Mouse (Mus musculus): ENCODE results near the gene Slc16a11. TPM values are rescaled to one million over a fixed set of nuclear protein-coding genes. Genes with fewer than 3 reads are reported as not detected.

Gene Slc16a11
- polyA plus RNA-seq, 1 experiment from 2014 or later, result 0.50 TPM

DNA sequence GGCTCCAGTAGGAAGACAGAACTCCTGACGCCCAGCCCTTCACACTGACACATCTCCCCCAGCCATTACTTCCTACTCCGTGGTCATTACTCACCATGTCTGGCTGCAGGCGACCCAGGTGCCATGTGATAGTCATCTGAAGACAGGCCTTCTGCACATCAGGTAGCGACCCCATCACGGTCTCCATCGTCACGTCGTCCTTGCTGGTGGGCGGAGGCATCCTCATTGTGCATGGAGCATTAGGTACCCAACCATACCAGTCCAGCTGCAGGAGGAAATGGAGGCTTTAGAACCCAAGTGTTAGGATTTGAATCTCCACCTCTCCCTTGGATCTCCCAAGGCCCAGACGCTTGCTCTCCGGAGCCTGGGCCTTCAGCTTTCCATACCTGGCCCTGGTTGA lies 30.0 kb downstream of the Slc16a11 start:
- no peak for DNase-seq (ENCODE audit: low spot score)
- WGBS, result 64% methylated on average over 11 of the region's 11 CpGs

GRCm38 (mm10) chr11:70247136-70247845 lies 34.7 kb downstream of the Slc16a11 start:
- DNase-seq (ENCODE audit: low spot score), result no peak
- Histone ChIP-seq H3K36me3 (ENCODE audit: control insufficient read depth, insufficient read depth, low read length) (no peaks in the 10 kb centered on the region), H3K4me2 (ENCODE audit: low read depth) (no peak overlapping the region), H3K9me3 (ENCODE audit: control insufficient read depth, low read length) (no peaks in the 10 kb centered on the region), H3K27me3 (ENCODE audit: control insufficient read depth, insufficient read depth, low read length) (peaks cover 3% of the 10 kb centered on the region; the same call in 1 of the 2 replicates), H3K27ac (ENCODE audit: low read depth, low read length) (no peak overlapping the region), H3K9ac (ENCODE audit: low read length) (no peak overlapping the region), H3K4me3 (ENCODE audit: low read depth, low read length) (no peak overlapping the region), H3K4me1 (ENCODE audit: control insufficient read depth, insufficient read depth, low read length) (no peaks in the 10 kb centered on the region)
- ATAC-seq (ENCODE audit: insufficient read depth, low FRiP score, low TSS enrichment), result no peak
- WGBS, result 53% methylated on average over 9 of the region's 9 CpGs

More for the DNA sequence above, 30.0 kb downstream of the Slc16a11 start:
- H3K4me2 ChIP-seq (ENCODE audit: low read depth), result no peak overlapping the region
- no peaks in the 10 kb centered on the region for H3K36me3 ChIP-seq (ENCODE audit: control insufficient read depth, insufficient read depth, low read length)
- H3K9ac ChIP-seq (ENCODE audit: low read length), result no peak overlapping the region
- H3K4me1 ChIP-seq (ENCODE audit: control insufficient read depth, insufficient read depth, low read length), result peaks cover 13% of the 10 kb centered on the region
- no peak for ATAC-seq (ENCODE audit: insufficient read depth, low FRiP score, low TSS enrichment)
- H3K9me3 ChIP-seq (ENCODE audit: control insufficient read depth, low read length), result no peaks in the 10 kb centered on the region
- H3K27ac ChIP-seq (ENCODE audit: low read depth, low read length), result no peak overlapping the region
- no peaks in the 10 kb centered on the region for H3K27me3 ChIP-seq (ENCODE audit: control insufficient read depth, insufficient read depth, low read length)
- no peak overlapping the region for H3K4me3 ChIP-seq (ENCODE audit: low read depth, low read length)

- Histone ChIP-seq H3K27me3 (ENCODE audit: control insufficient read depth, insufficient read depth, low read length) (peaks cover 31% of the 10 kb centered on the region), H3K4me2 (ENCODE audit: low read depth) (no peak overlapping the region), H3K4me3 (ENCODE audit: low read depth, low read length) (no peak overlapping the region), H3K9me3 (ENCODE audit: control insufficient read depth, low read length) (no peaks in the 10 kb centered on the region), H3K36me3 (ENCODE audit: control insufficient read depth, insufficient read depth, low read length) (no peaks in the 10 kb centered on the region), H3K4me1 (ENCODE audit: control insufficient read depth, insufficient read depth, low read length) (no peaks in the 10 kb centered on the region), H3K27ac (ENCODE audit: low read depth, low read length) (no peak overlapping the region), H3K9ac (ENCODE audit: low read length) (no peak overlapping the region)
- DNase-seq (ENCODE audit: low spot score) (no peak), ATAC-seq (ENCODE audit: insufficient read depth, low FRiP score, low TSS enrichment) (no peak)
- 77% methylated on average over 11 of the region's 11 CpGs for WGBS
These were observed 37.6 kb downstream of the Slc16a11 start for GRCm38 (mm10) chr11:70250150-70250549.

- peaks cover 38% of the 10 kb centered on the region for H3K27me3 ChIP-seq (ENCODE audit: control insufficient read depth, insufficient read depth, low read length)
- ATAC-seq (ENCODE audit: insufficient read depth, low FRiP score, low TSS enrichment), result no peak
- 85% methylated on average over 8 of the region's 8 CpGs for WGBS
These were observed 39.3 kb downstream of the Slc16a11 start for GRCm38 (mm10) chr11:70251853-70252252.

DNA sequence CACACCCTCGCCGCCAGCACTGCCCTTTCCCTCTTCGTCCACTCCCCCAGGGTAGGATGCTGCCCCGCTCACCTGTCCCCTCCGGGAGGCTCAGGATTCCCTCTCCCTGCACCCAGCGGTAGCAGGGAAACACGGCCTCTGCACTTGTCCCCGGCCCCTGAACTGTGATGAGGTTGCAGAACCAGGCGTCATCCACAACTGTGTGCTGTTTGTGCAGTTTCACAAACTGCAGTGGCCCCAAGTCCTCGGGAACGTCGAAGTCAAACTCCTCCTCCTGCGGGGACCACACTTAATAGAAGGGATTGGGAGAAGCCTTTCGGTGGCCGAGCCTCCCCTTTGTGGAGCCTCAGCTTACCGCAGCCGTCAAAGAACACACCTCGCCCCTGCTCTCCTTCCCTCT lies 41.8 kb downstream of the Slc16a11 start:
- H3K27ac ChIP-seq (ENCODE audit: low read depth, low read length), result no peak overlapping the region
- no peaks in the 10 kb centered on the region for H3K36me3 ChIP-seq (ENCODE audit: control insufficient read depth, insufficient read depth, low read length)
- H3K4me2 ChIP-seq (ENCODE audit: low read depth), result peak overlapping the region; percentile 38; the same call in 1 of the 2 replicates
- no peak for DNase-seq (ENCODE audit: low spot score)
- H3K9ac ChIP-seq (ENCODE audit: low read length), result no peak overlapping the region
- 0 out of 2 replicates have a peak overlapping the region, but pooled peaks have one; percentile 21 for H3K4me3 ChIP-seq (ENCODE audit: low read depth, low read length)
- H3K4me1 ChIP-seq (ENCODE audit: control insufficient read depth, insufficient read depth, low read length), result no peaks in the 10 kb centered on the region
- 2% methylated on average over 18 of the region's 18 CpGs for WGBS
- H3K9me3 ChIP-seq (ENCODE audit: control insufficient read depth, low read length), result no peaks in the 10 kb centered on the region
- no peak for ATAC-seq (ENCODE audit: insufficient read depth, low FRiP score, low TSS enrichment)
- peaks cover 38% of the 10 kb centered on the region for H3K27me3 ChIP-seq (ENCODE audit: control insufficient read depth, insufficient read depth, low read length)

More at GRCm38 (mm10) chr11:70251853-70252252, 39.3 kb downstream of the Slc16a11 start:
- Histone ChIP-seq H3K9me3 (ENCODE audit: control insufficient read depth, low read length) (no peaks in the 10 kb centered on the region), H3K36me3 (ENCODE audit: control insufficient read depth, insufficient read depth, low read length) (no peaks in the 10 kb centered on the region), H3K27ac (ENCODE audit: low read depth, low read length) (no peak overlapping the region), H3K9ac (ENCODE audit: low read length) (no peak overlapping the region), H3K4me2 (ENCODE audit: low read depth) (no peak overlapping the region), H3K4me1 (ENCODE audit: control insufficient read depth, insufficient read depth, low read length) (no peaks in the 10 kb centered on the region), H3K4me3 (ENCODE audit: low read depth, low read length) (no peak overlapping the region)
- DNase-seq (ENCODE audit: low spot score), result no peak

GRCm38 (mm10) chr11:70254931-70255531 lies 42.5 kb downstream of the Slc16a11 start, which contains the start of gene Alox12:
Alox12 (minus strand) TSS chr11:70255353.
- Histone ChIP-seq H3K9me3 (ENCODE audit: control insufficient read depth, low read length) (no peaks in the 10 kb centered on the region), H3K27me3 (ENCODE audit: control insufficient read depth, insufficient read depth, low read length) (peaks cover 38% of the 10 kb centered on the region), H3K27ac (ENCODE audit: low read depth, low read length) (no peak within 1 kb of the TSS), H3K4me2 (ENCODE audit: low read depth) (peak within 1 kb of the TSS; percentile 38), H3K36me3 (ENCODE audit: control insufficient read depth, insufficient read depth, low read length) (no peaks in the 10 kb centered on the region), H3K4me3 (ENCODE audit: low read depth, low read length) (peak within 1 kb of the TSS; percentile 21), H3K4me1 (ENCODE audit: control insufficient read depth, insufficient read depth, low read length) (no peaks in the 10 kb centered on the region), H3K9ac (ENCODE audit: low read length) (peak within 1 kb of the TSS; percentile 39; the same call in 1 of the 2 replicates)
- ATAC-seq (ENCODE audit: insufficient read depth, low FRiP score, low TSS enrichment) (no peak), DNase-seq (ENCODE audit: low spot score) (peak; percentile 36)
- under 1% methylated on average over 25 of the region's 25 CpGs for WGBS

DNA sequence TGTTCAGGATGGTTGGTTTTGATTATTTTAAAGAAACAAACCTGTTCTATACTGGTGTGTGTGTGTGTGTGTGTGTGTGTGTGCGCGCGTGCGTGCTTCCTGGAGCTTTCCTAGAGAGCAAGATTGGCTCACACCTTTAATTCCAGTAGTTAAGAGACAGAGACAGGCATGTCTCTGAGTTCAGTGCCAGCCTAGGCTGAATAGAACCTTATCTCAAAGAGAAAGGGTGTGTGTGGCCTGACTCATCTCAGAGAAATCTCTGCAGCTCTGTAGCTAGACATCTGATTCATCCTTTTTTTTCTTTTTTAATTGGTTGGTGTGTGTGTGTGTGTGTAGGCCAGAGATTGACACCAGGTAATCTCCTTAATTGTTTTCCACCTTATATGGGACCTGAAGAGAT lies 46.5 kb downstream of the Slc16a11 start:
- Histone ChIP-seq H3K9me3 (ENCODE audit: control insufficient read depth, low read length) (no peaks in the 10 kb centered on the region), H3K4me2 (ENCODE audit: low read depth) (no peak overlapping the region), H3K9ac (ENCODE audit: low read length) (no peak overlapping the region), H3K4me1 (ENCODE audit: control insufficient read depth, insufficient read depth, low read length) (no peaks in the 10 kb centered on the region), H3K4me3 (ENCODE audit: low read depth, low read length) (no peak overlapping the region), H3K36me3 (ENCODE audit: control insufficient read depth, insufficient read depth, low read length) (no peaks in the 10 kb centered on the region), H3K27me3 (ENCODE audit: control insufficient read depth, insufficient read depth, low read length) (peaks cover 18% of the 10 kb centered on the region), H3K27ac (ENCODE audit: low read depth, low read length) (no peak overlapping the region)
- ATAC-seq (ENCODE audit: insufficient read depth, low FRiP score, low TSS enrichment) (no peak), DNase-seq (ENCODE audit: low spot score) (no peak)
- 100% methylated on average over 4 of the region's 4 CpGs for WGBS

GRCm38 (mm10) chr11:70265252-70265651 lies 52.7 kb downstream of the Slc16a11 start:
- no peak for DNase-seq (ENCODE audit: low spot score)
- no peaks in the 10 kb centered on the region for H3K27me3 ChIP-seq (ENCODE audit: control insufficient read depth, insufficient read depth, low read length)
- no peak for ATAC-seq (ENCODE audit: insufficient read depth, low FRiP score, low TSS enrichment)
- no peak overlapping the region for H3K4me2 ChIP-seq (ENCODE audit: low read depth)
- H3K36me3 ChIP-seq (ENCODE audit: control insufficient read depth, insufficient read depth, low read length), result no peaks in the 10 kb centered on the region
- no peaks in the 10 kb centered on the region for H3K9me3 ChIP-seq (ENCODE audit: control insufficient read depth, low read length)
- no peaks in the 10 kb centered on the region for H3K4me1 ChIP-seq (ENCODE audit: control insufficient read depth, insufficient read depth, low read length)
- H3K27ac ChIP-seq (ENCODE audit: low read depth, low read length), result no peak overlapping the region
- H3K9ac ChIP-seq (ENCODE audit: low read length), result no peak overlapping the region
- WGBS, result 63% methylated on average over 3 of the region's 3 CpGs
- no peak overlapping the region for H3K4me3 ChIP-seq (ENCODE audit: low read depth, low read length)

- DNase-seq (ENCODE audit: low spot score) (no peak), ATAC-seq (ENCODE audit: insufficient read depth, low FRiP score, low TSS enrichment) (no peak)
- Histone ChIP-seq H3K9me3 (ENCODE audit: control insufficient read depth, low read length) (no peaks in the 10 kb centered on the region), H3K4me1 (ENCODE audit: control insufficient read depth, insufficient read depth, low read length) (no peaks in the 10 kb centered on the region), H3K27ac (ENCODE audit: low read depth, low read length) (no peak overlapping the region), H3K9ac (ENCODE audit: low read length) (no peak overlapping the region), H3K4me3 (ENCODE audit: low read depth, low read length) (no peak overlapping the region), H3K27me3 (ENCODE audit: control insufficient read depth, insufficient read depth, low read length) (no peaks in the 10 kb centered on the region), H3K36me3 (ENCODE audit: control insufficient read depth, insufficient read depth, low read length) (no peaks in the 10 kb centered on the region), H3K4me2 (ENCODE audit: low read depth) (no peak overlapping the region)
- WGBS, result 82% methylated on average over 4 of the region's 4 CpGs
These were observed 53.3 kb downstream of the Slc16a11 start for GRCm38 (mm10) chr11:70265819-70266218.

Data from neural tube, embryonic 11.5 days (tissue).